Mouse (Mus musculus): ENCODE measurements around the gene Borcs8. TPM values are rescaled to one million over a fixed set of nuclear protein-coding genes. Genes with fewer than 3 reads are reported as not detected.
A peak's percentile ranks its signal among the peaks of the same experiment; 100 is the strongest.

Gene Borcs8
- total RNA-seq, 4 experiments from 2014 or later = 36.6 to 48.0 (median 42.9) TPM

GRCm38 (mm10) chr8:70131166-70131883 lies 8.0 kb upstream of the Borcs8 start, which contains the start of gene Nr2c2ap:
TSS of gene Nr2c2ap (plus strand) at chr8:70131333.
- peak; percentile 65 to 79 for DNase-seq (ENCODE audit: low spot score in 2 of 2)

GRCm38 (mm10) chr8:70134086-70134485 lies 5.2 kb upstream of the Borcs8 start:
- DNase-seq (ENCODE audit: low spot score in 2 of 2) = no peak

GRCm38 (mm10) chr8:70134931-70135330 lies 4.4 kb upstream of the Borcs8 start:
- DNase-seq (ENCODE audit: low spot score in 2 of 2) = no peak

- DNase-seq (ENCODE audit: low spot score in 2 of 2) = no peak
Measured at GRCm38 (mm10) chr8:70136591-70136990, 2.7 kb upstream of the Borcs8 start.

- DNase-seq (ENCODE audit: low spot score in 2 of 2) = no peak
Measured at GRCm38 (mm10) chr8:70137890-70138289, 1.4 kb upstream of the Borcs8 start.

- no peak for DNase-seq (ENCODE audit: low spot score in 2 of 2)
Measured at GRCm38 (mm10) chr8:70139981-70140380, 682 bp downstream of the Borcs8 start.

GRCm38 (mm10) chr8:70147678-70148607 lies 8.6 kb downstream of the Borcs8 start:
- DNase-seq (ENCODE audit: low spot score in 2 of 2) = no peak

- no peak for DNase-seq (ENCODE audit: low spot score in 2 of 2)
Measured at GRCm38 (mm10) chr8:70150158-70150557, 10.9 kb downstream of the Borcs8 start.

- DNase-seq (ENCODE audit: low spot score in 2 of 2) = no peak
Measured at GRCm38 (mm10) chr8:70152537-70153257, 13.4 kb downstream of the Borcs8 start.

GRCm38 (mm10) chr8:70157240-70157800 lies 18.0 kb downstream of the Borcs8 start:
- DNase-seq (ENCODE audit: low spot score in 2 of 2) = no peak

- no peak for DNase-seq (ENCODE audit: low spot score in 2 of 2)
Measured at GRCm38 (mm10) chr8:70158069-70158853, 19.0 kb downstream of the Borcs8 start.

- DNase-seq (ENCODE audit: low spot score in 2 of 2) = no peak
Measured at GRCm38 (mm10) chr8:70159211-70159610, 19.9 kb downstream of the Borcs8 start.

- DNase-seq (ENCODE audit: low spot score in 2 of 2) = no peak
Measured at GRCm38 (mm10) chr8:70160015-70160414, 20.7 kb downstream of the Borcs8 start.

- DNase-seq (ENCODE audit: low spot score in 2 of 2) = no peak
Measured at GRCm38 (mm10) chr8:70163316-70163715, 24.0 kb downstream of the Borcs8 start.

GRCm38 (mm10) chr8:70166504-70167110 lies 27.3 kb downstream of the Borcs8 start:
- DNase-seq (ENCODE audit: low spot score in 2 of 2) = peak in 1 of 2 experiments; percentile 33

- no peak for DNase-seq (ENCODE audit: low spot score in 2 of 2)
Measured at GRCm38 (mm10) chr8:70170116-70170515, 30.8 kb downstream of the Borcs8 start.

GRCm38 (mm10) chr8:70170748-70171147 lies 31.4 kb downstream of the Borcs8 start:
- no peak for DNase-seq (ENCODE audit: low spot score in 2 of 2)

- DNase-seq (ENCODE audit: low spot score in 2 of 2) = no peak
Measured at GRCm38 (mm10) chr8:70171240-70171639, 31.9 kb downstream of the Borcs8 start.

- DNase-seq (ENCODE audit: low spot score in 2 of 2) = peak; percentile 75 to 92
Measured at GRCm38 (mm10) chr8:70172043-70172681, 32.9 kb downstream of the Borcs8 start, which contains the start of gene Tmem161a. TSS of gene Tmem161a (plus strand) at chr8:70172356.
